Mouse (Mus musculus) cerebellum, postnatal 14 days (tissue): ENCODE measurements around the gene Gm281.

ENCODE experiments used
- DNase-seq, 2 experiments: peaks; one replicate each; pipeline ENCODE4 v3.0.0; 2021; ENCODE audit warnings: mixed read lengths in 2 of 2

Gene Gm281

GRCm38 (mm10) chr14:13812801-13813479, 101.3 kb downstream of the Gm281 start:
- no peak for DNase-seq

- no peak for DNase-seq
Measured at GRCm38 (mm10) chr14:13790446-13790845, 123.8 kb downstream of the Gm281 start.

- DNase-seq: no peak
Measured at GRCm38 (mm10) chr14:13790001-13790400, 124.3 kb downstream of the Gm281 start.

GRCm38 (mm10) chr14:13782970-13783369, 131.3 kb downstream of the Gm281 start:
- no peak for DNase-seq

- DNase-seq: no peak
Measured at GRCm38 (mm10) chr14:13778383-13778782, 135.9 kb downstream of the Gm281 start.

- DNase-seq: no peak
Measured at GRCm38 (mm10) chr14:13771163-13771562, 143.1 kb downstream of the Gm281 start.

GRCm38 (mm10) chr14:13770686-13771085, 143.6 kb downstream of the Gm281 start:
- no peak for DNase-seq
